Mouse (Mus musculus): ENCODE data around the gene Limk1. TPM values are rescaled to one million over a fixed set of nuclear protein-coding genes. Genes with fewer than 3 reads are reported as not detected.

Limk1 gene
- 23.8 TPM for polyA plus RNA-seq (2017; shearing (Covaris generic))

DNA sequence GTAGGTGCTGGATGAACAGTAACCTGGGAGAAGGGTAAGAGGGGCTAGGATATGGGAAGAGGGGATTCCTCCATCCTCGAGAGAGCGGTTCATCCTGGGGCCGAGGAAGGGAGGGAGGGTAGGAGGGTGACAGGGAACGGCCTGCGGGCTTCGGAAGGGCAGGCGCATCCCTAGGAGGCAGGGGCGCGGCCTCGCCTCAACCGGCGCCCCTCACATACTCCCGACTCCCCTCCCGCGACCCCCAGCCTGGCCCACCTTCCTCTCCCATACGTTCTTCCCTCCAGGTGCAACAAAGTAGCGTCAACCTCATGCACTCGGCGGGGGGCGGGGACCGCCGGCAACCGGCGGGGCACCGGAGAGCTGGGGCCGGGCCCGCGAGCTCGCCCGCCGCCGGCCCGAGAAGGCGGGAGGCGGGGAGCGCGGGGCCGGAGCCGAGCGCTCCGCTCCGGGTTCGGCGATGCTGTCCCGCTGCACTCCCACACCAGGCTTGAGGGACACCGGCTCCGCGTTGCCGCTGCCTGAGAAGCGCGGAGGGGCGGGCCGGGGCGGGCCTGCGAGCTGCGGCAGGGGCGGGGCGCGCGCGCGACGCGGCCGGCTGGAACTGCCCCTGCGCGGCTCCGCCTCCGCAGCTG is at the start of gene Limk1:
Gene Limk1, minus strand, starts transcription at position 513 of the 632 bp plus-strand sequence.

DNA sequence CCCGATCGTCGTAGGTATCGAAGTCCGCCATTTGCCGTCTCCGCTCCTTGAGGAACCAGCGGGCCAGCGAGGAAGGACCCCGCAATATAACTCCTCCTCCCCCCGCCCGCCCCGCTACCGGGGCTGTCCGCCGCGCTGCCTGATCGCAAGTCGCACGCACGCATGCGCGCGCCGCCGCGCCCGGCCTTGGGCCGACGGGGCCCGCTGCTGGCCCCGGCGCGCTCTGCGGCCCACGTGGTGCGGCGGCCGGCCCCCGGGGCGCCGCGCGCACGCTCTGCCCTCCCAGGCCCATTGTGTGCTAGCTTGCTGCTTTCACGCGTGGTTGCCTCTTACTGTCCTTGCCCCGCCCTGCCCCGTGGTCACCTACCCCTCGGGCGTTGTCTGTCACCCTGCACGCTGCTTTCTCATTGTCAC is 49.1 kb downstream of the Limk1 start, which contains the start of gene Eif4h:
Gene Eif4h, minus strand, starts transcription at position 222 of the 414 bp plus-strand sequence.

DNA sequence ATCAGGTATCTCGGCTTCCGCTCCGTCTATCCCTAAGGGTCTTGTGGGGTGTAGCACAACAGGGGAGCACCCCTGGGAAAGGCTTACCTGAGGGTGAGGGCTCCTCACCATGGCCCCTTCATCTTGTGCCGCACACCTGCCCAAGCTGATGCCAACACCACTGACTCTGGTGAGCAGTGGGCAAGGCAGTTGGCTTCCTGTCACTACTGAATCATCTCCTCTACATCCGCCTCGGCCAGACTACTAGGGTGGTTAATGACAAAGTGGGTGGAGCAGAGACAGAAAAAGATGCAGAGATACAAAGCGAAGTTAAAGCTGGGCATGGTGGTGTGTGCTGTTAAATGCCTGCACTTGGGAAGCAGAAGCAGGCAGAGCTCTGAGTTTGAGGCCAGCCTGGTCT is 73.6 kb downstream of the Limk1 start, which contains the start of gene Lat2:
Gene Lat2, minus strand, starts transcription at position 224 of the 400 bp plus-strand sequence.

Other genes with a start within 250 kb of the Limk1 start
- 22.1 TPM for gene Gtf2ird1, start 231.9 kb downstream of the Limk1 start, polyA plus RNA-seq (2017; shearing (Covaris generic))
- 1.9 TPM for gene Clip2, start 136.2 kb downstream of the Limk1 start, polyA plus RNA-seq (2017; shearing (Covaris generic))
- not detected for gene Syna, start 128.4 kb downstream of the Limk1 start, polyA plus RNA-seq (2017; shearing (Covaris generic))
- 163 TPM for gene Rfc2, start 107.2 kb downstream of the Limk1 start, polyA plus RNA-seq (2017; shearing (Covaris generic))
- gene Lat2, start 73.6 kb downstream of the Limk1 start, polyA plus RNA-seq (2017; shearing (Covaris generic)), result 3.7 TPM
- gene Eif4h, start 49.1 kb downstream of the Limk1 start, polyA plus RNA-seq (2017; shearing (Covaris generic)), result 235 TPM
- 0.13 TPM for gene Eln, start 58.7 kb upstream of the Limk1 start, polyA plus RNA-seq (2017; shearing (Covaris generic))
- gene Tmem270, start 218.1 kb upstream of the Limk1 start, polyA plus RNA-seq (2017; shearing (Covaris generic)), result not detected
- gene Cldn13, start 226.9 kb upstream of the Limk1 start, polyA plus RNA-seq (2017; shearing (Covaris generic)), result not detected
- gene Mettl27, start 243.8 kb upstream of the Limk1 start, polyA plus RNA-seq (2017; shearing (Covaris generic)), result 14.3 TPM